Mouse (Mus musculus): ENCODE measurements around the gene Nkx2-1.

GRCm38 (mm10) chr12:56536884-56537265 lies at the start of gene Nkx2-1:
- no peak for TF ChIP-seq CTCF (IDR thresholded peaks at IDR 0.05; ENCODE audit: extremely low read depth, insufficient read depth, low read length)
- no peak for TF ChIP-seq POLR2A (IDR thresholded peaks at IDR 0.05; ENCODE audit: extremely low read depth, insufficient read depth, low read length)

All from cortical plate, adult 2 months (tissue).